Mouse (Mus musculus) spleen, embryonic (tissue): ENCODE results near the gene Sh3bp4.

Source experiments
- CTCF ChIA-PET: fragments of 350-600 bp; sonication (Branson Sonifier 250); formaldehyde crosslinking; loops from one replicate; lab custom pipeline; 2022; lab: Charles Lee

The Sh3bp4 gene

GRCm38 (mm10) chr1:89070103-89070700 lies at the start of gene Sh3bp4:
Gene Sh3bp4, plus strand, starts transcription at chr1:89070415.
- CTCF ChIA-PET, result no interaction called here

DNA sequence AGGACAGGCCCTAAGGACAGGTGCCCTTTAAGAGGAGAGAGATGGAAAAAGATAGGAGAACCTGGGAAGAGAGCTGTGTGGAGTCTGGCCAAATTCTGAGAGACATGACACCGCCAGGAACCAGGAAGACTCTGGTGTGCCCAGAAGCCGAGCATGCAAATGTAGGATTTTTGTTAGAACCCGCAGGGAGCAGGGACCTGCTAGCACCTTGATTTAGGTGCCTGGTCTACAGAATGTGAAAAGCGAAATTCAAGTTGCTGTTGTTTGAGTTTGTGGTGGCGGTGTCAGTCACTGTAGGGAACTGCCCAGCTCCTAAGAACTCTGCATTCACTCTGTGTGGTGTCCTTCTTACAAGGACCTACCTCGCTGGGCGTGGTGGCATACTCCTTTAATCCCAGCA lies 47.2 kb upstream of the Sh3bp4 start:
- CTCF ChIA-PET, result no interaction called here

GRCm38 (mm10) chr1:89024696-89025612 lies 45.3 kb upstream of the Sh3bp4 start:
- CTCF ChIA-PET, result no interaction called here

DNA sequence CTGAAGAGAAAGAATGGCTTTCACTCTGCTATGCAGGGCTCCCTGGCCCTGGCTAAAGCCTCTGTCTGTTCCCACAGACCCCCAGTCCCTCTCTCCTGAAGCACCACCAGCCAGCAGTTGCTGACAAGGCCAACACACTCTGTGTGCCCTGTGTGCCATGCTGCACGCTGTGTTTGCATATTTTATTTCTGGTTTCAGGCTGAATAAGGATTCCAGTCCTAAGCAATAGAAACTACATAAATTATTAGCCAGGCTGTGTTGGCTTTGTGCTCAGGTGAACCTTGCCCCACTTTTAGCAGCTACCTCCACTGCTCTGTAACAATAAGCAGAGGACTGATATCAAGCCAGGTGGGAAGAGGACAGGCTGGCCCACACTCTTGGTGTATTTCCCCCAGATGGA lies 44.2 kb upstream of the Sh3bp4 start:
- CTCF ChIA-PET, result no interaction called here

- CTCF ChIA-PET, result no interaction called here
These were observed 40.9 kb upstream of the Sh3bp4 start for GRCm38 (mm10) chr1:89029136-89029927.

- CTCF ChIA-PET, result no interaction called here
These were observed 36.6 kb upstream of the Sh3bp4 start for GRCm38 (mm10) chr1:89033661-89034060.

DNA sequence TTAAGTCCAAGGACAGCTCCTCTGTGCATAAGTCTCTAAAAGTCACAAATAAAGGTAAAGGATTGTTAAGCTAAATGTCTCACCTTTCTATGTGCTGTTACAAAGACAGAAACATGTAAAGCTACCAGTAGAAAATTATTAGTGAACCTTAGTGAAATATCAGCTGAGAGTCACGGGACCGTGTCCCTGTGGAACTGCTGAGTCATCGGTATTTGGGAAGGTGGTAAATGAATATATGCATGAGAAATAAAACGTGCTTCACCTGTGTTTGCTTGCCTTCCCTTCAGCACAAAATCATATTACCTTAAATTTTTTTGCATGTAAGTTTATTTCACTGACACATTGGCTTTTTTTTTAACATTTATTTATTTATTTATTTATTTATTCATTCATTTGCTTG lies 36.2 kb upstream of the Sh3bp4 start:
- CTCF ChIA-PET, result no interaction called here

- CTCF ChIA-PET, result no interaction called here
These were observed 35.1 kb upstream of the Sh3bp4 start for GRCm38 (mm10) chr1:89035115-89035514.

GRCm38 (mm10) chr1:89039836-89040235 lies 30.4 kb upstream of the Sh3bp4 start:
- CTCF ChIA-PET, result no interaction called here

DNA sequence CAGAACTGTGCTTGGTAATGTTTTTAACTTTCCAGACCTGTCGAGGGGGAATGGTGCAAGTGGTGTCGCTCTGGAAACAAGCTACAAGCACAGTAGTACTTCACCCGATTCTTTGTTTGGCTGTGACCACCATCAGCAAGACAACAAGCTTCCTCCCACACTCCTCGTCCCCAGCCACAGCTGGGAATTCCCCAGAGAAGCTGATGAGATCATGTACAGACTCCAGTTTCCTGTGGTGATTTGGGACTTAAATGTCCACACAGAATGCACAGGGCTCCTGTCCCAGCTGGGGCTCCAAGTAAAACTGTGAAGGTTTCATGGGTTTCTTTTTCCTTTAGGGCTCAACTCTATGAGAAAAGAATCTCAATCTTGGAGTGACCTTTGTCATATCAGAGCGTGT lies 28.9 kb upstream of the Sh3bp4 start:
- CTCF ChIA-PET, result no interaction called here

- CTCF ChIA-PET, result no interaction called here
These were observed 28.1 kb upstream of the Sh3bp4 start for GRCm38 (mm10) chr1:89042081-89042480.

DNA sequence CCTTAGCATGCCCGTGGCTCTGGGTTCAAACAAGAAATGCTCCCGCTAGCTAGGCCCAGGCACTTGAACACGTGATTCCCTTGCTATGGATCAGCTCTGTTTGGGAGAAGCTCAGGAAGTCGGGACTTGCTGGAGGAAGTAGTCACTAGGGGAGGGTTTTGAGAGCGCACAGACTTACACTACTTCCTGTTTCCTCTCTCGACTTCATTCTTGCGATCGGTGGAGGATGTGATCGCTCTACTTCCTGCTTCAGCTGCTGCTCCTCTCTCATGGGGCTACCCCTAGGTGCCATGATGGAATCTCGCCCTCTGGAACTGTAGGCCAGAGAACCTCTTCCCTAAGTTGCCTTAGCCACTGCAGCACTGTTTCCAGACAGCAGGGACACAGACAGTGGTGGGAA lies 27.3 kb upstream of the Sh3bp4 start:
- CTCF ChIA-PET, result interaction anchor here (0.6 kb wide), 1 partner anchor 287 kb away, joined by 4 read pairs; no protein-coding TSS in a partner anchor

GRCm38 (mm10) chr1:89045403-89045802 lies 24.8 kb upstream of the Sh3bp4 start:
- CTCF ChIA-PET, result no interaction called here

GRCm38 (mm10) chr1:89049506-89049905 lies 20.7 kb upstream of the Sh3bp4 start:
- CTCF ChIA-PET, result no interaction called here

DNA sequence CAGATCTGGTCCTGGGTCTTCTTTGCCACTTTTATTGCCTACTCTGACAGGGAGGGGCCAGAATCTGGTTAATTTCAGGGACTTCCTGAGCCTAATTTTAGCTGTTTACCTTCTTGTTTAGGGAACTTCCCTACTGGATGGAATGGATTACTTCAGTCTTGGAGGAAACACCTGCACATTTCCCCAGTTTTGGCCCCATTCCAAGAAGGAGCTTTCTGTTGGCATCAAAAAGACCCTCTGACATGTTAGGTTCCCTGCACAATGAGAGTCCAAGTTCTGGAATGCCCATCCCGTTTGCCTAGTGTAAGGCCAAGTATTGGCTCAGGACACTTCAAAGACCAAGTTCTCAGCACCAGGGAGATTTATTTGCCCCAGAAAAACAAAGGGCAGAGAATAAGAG lies 14.0 kb upstream of the Sh3bp4 start:
- CTCF ChIA-PET, result no interaction called here

DNA sequence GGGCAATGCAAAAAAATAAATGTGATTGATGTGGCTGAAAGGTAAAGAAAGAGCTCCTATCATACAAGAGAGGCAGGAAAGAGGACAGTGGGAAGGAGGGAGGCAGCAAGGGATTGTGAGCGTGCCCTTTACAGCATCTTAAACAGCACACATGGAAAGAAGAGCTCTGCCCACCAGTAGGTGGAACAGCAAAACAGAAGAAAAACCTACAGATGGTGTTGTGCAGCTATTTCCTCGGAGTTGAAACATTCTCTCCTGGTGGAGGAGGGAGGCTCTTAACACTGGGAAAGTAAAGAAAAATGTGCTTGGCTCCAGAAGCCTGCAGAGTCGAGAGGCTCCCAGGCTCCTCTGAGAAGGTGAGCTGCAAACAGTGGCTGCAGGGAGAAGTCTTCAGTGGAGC lies 12.8 kb upstream of the Sh3bp4 start:
- CTCF ChIA-PET, result no interaction called here

DNA sequence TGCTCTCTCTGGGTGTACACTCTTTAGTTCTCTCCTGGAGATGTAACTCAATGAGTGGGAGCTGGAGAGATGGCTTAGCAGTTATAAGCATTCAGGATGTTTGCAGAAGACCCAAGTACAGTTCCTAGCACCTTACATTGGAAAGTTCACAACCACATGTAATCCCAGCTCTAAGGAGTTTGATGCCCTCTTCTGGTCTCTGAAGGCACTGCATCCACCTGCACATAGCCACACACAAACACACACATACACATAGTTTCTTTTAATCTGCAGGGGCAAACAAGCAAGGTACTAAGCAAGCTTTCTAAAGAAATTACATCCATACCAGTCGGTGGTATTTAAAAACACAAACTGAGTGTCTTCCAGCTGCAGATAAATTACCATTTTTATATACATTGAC lies 12.2 kb upstream of the Sh3bp4 start:
- CTCF ChIA-PET, result no interaction called here

DNA sequence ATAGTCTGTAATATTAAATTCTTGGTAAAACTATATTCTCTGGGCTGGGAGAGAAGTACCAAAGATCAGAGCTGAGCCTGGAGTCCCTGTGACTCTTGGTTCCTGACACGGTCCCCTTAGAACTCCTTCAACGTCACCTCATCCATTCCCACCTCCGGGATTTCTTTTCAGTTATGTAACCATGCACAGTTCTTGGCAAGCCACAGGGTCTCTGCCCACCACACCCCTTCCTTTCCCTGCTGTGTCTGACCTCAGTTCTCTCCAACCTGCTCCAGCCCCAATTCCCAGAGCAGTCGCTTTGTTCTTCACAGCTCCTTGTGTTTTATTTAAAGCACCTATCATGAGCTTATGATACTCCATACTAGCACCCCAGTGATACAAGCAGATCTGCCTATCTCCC lies 7.2 kb upstream of the Sh3bp4 start:
- CTCF ChIA-PET, result no interaction called here

- CTCF ChIA-PET, result no interaction called here
These were observed 6.4 kb upstream of the Sh3bp4 start for GRCm38 (mm10) chr1:89063800-89064199.

- CTCF ChIA-PET, result no interaction called here
These were observed 1.4 kb upstream of the Sh3bp4 start for GRCm38 (mm10) chr1:89068812-89069211.

DNA sequence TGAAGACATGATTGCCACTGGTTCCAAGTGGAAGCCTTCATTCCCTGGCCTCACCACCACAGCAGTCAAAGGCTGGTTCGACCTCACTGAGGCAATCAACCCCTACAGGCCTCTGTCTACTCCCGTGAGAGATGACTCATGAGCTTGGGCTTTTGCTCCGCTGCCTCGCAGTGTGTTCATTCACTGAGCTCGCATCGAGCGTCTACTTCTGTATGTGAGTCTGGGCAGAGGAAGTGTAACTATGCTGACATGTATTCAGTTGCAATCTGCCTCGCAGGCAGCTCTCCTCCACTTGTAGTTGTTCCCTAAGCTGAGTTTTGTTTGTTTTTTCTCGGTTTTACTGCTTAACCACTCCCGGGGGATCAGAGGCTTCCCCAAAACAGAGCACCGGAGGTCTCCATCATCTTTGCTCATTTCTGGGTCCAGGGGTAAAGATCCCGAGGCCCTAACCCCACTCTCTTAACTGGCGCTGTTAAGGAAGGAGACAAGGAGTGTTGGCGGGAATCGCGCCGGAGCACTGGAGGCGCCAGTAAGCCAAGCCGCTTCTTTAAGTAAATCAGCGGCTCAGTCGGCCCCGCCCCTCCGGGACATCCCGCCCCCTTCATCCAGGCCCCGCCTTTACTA lies 624 bp upstream of the Sh3bp4 start:
- CTCF ChIA-PET, result no interaction called here

- CTCF ChIA-PET, result no interaction called here
These were observed 701 bp downstream of the Sh3bp4 start for GRCm38 (mm10) chr1:89070871-89071361.
